Mouse (Mus musculus): Measurements from ENCODE around the gene Hist1h1c. TPM values are rescaled to one million over a fixed set of nuclear protein-coding genes. Genes with fewer than 3 reads are reported as not detected.

Hist1h1c gene
- polyA plus RNA-seq, 1 experiment: 10.8 TPM

GRCm38 (mm10) chr13:23696061-23696474, 42.5 kb upstream of the Hist1h1c start:
- TF ChIP-seq CTCF (IDR thresholded peaks at IDR 0.05; ENCODE audit: low read depth, low read length) (no peak), POLR2A (IDR thresholded peaks at IDR 0.05; ENCODE audit: insufficient read depth, low read length) (no peak), EP300 (IDR thresholded peaks at IDR 0.05; ENCODE audit: insufficient read depth, low read depth, low read length) (no peak)
- Histone ChIP-seq H3K9ac (ENCODE audit: low read depth, poor library complexity, severe bottlenecking) (peak overlapping the region; percentile 28; the same call in 1 of the 2 replicates), H3K9me3 (replicated peaks; ENCODE audit: control insufficient read depth, insufficient read depth, low read length, poor library complexity, severe bottlenecking) (no peaks in the 10 kb centered on the region), H3K36me3 (ENCODE audit: control insufficient read depth, insufficient read depth, low read length, poor library complexity, severe bottlenecking) (no peaks in the 10 kb centered on the region), H3K4me1 (ENCODE audit: control insufficient read depth, insufficient read depth, low read length) (no peaks in the 10 kb centered on the region), H3K27me3 (ENCODE audit: control insufficient read depth, insufficient read depth, low read length, poor library complexity, severe bottlenecking) (no peaks in the 10 kb centered on the region), H3K27ac (ENCODE audit: insufficient read depth, low read length) (no peak overlapping the region), H3K4me3 (ENCODE audit: low read depth, low read length) (no peak overlapping the region)

- Histone ChIP-seq H3K4me3 (ENCODE audit: low read depth, low read length) (peak overlapping the region; percentile 66), H3K4me1 (ENCODE audit: control insufficient read depth, insufficient read depth, low read length) (no peaks in the 10 kb centered on the region), H3K9me3 (replicated peaks; ENCODE audit: control insufficient read depth, insufficient read depth, low read length, poor library complexity, severe bottlenecking) (no peaks in the 10 kb centered on the region), H3K27ac (ENCODE audit: insufficient read depth, low read length) (peak overlapping the region; percentile 59), H3K36me3 (ENCODE audit: control insufficient read depth, insufficient read depth, low read length, poor library complexity, severe bottlenecking) (no peaks in the 10 kb centered on the region), H3K9ac (ENCODE audit: low read depth, poor library complexity, severe bottlenecking) (peak overlapping the region; percentile 72), H3K27me3 (ENCODE audit: control insufficient read depth, insufficient read depth, low read length, poor library complexity, severe bottlenecking) (no peaks in the 10 kb centered on the region)
- TF ChIP-seq CTCF (IDR thresholded peaks at IDR 0.05; ENCODE audit: low read depth, low read length): peak; percentile 38
- TF ChIP-seq POLR2A (IDR thresholded peaks at IDR 0.05; ENCODE audit: insufficient read depth, low read length): no peak
- TF ChIP-seq EP300 (IDR thresholded peaks at IDR 0.05; ENCODE audit: insufficient read depth, low read depth, low read length): no peak
Observed at GRCm38 (mm10) chr13:23697491-23698299, 40.9 kb upstream of the Hist1h1c start.

GRCm38 (mm10) chr13:23698300-23698693, 40.3 kb upstream of the Hist1h1c start, which contains the start of gene Hist1h4c:
TSS of gene Hist1h4c (minus strand) at chr13:23698454.
- no peaks in the 10 kb centered on the region for H3K4me1 ChIP-seq (ENCODE audit: control insufficient read depth, insufficient read depth, low read length)
- peak within 1 kb of the TSS; percentile 72 for H3K9ac ChIP-seq (ENCODE audit: low read depth, poor library complexity, severe bottlenecking)
- H3K27ac ChIP-seq (ENCODE audit: insufficient read depth, low read length): peak within 1 kb of the TSS; percentile 59
- no peaks in the 10 kb centered on the region for H3K36me3 ChIP-seq (ENCODE audit: control insufficient read depth, insufficient read depth, low read length, poor library complexity, severe bottlenecking)
- H3K9me3 ChIP-seq (replicated peaks; ENCODE audit: control insufficient read depth, insufficient read depth, low read length, poor library complexity, severe bottlenecking): no peaks in the 10 kb centered on the region
- no peaks in the 10 kb centered on the region for H3K27me3 ChIP-seq (ENCODE audit: control insufficient read depth, insufficient read depth, low read length, poor library complexity, severe bottlenecking)
- TF ChIP-seq POLR2A (IDR thresholded peaks at IDR 0.05; ENCODE audit: insufficient read depth, low read length) (peak; percentile 100), CTCF (IDR thresholded peaks at IDR 0.05; ENCODE audit: low read depth, low read length) (no peak), EP300 (IDR thresholded peaks at IDR 0.05; ENCODE audit: insufficient read depth, low read depth, low read length) (0 out of 2 replicates have a peak, but pooled peaks have one; percentile 54)
- peak within 1 kb of the TSS; percentile 66 for H3K4me3 ChIP-seq (ENCODE audit: low read depth, low read length)

- TF ChIP-seq EP300 (IDR thresholded peaks at IDR 0.05; ENCODE audit: insufficient read depth, low read depth, low read length) (no peak), POLR2A (IDR thresholded peaks at IDR 0.05; ENCODE audit: insufficient read depth, low read length) (no peak), CTCF (IDR thresholded peaks at IDR 0.05; ENCODE audit: low read depth, low read length) (no peak)
- no peak overlapping the region for H3K4me3 ChIP-seq (ENCODE audit: low read depth, low read length)
- no peaks in the 10 kb centered on the region for H3K9me3 ChIP-seq (replicated peaks; ENCODE audit: control insufficient read depth, insufficient read depth, low read length, poor library complexity, severe bottlenecking)
- H3K36me3 ChIP-seq (ENCODE audit: control insufficient read depth, insufficient read depth, low read length, poor library complexity, severe bottlenecking): no peaks in the 10 kb centered on the region
- H3K27me3 ChIP-seq (ENCODE audit: control insufficient read depth, insufficient read depth, low read length, poor library complexity, severe bottlenecking): no peaks in the 10 kb centered on the region
- peak overlapping the region; percentile 40 for H3K9ac ChIP-seq (ENCODE audit: low read depth, poor library complexity, severe bottlenecking)
- no peak overlapping the region for H3K27ac ChIP-seq (ENCODE audit: insufficient read depth, low read length)
- H3K4me1 ChIP-seq (ENCODE audit: control insufficient read depth, insufficient read depth, low read length): no peaks in the 10 kb centered on the region
Observed at GRCm38 (mm10) chr13:23698996-23699395, 39.6 kb upstream of the Hist1h1c start.

GRCm38 (mm10) chr13:23699767-23700166, 38.8 kb upstream of the Hist1h1c start:
- H3K9me3 ChIP-seq (replicated peaks; ENCODE audit: control insufficient read depth, insufficient read depth, low read length, poor library complexity, severe bottlenecking): no peaks in the 10 kb centered on the region
- H3K27me3 ChIP-seq (ENCODE audit: control insufficient read depth, insufficient read depth, low read length, poor library complexity, severe bottlenecking): no peaks in the 10 kb centered on the region
- no peaks in the 10 kb centered on the region for H3K4me1 ChIP-seq (ENCODE audit: control insufficient read depth, insufficient read depth, low read length)
- TF ChIP-seq CTCF (IDR thresholded peaks at IDR 0.05; ENCODE audit: low read depth, low read length): no peak
- TF ChIP-seq POLR2A (IDR thresholded peaks at IDR 0.05; ENCODE audit: insufficient read depth, low read length): no peak
- no peak for TF ChIP-seq EP300 (IDR thresholded peaks at IDR 0.05; ENCODE audit: insufficient read depth, low read depth, low read length)
- no peaks in the 10 kb centered on the region for H3K36me3 ChIP-seq (ENCODE audit: control insufficient read depth, insufficient read depth, low read length, poor library complexity, severe bottlenecking)
- no peak overlapping the region for H3K27ac ChIP-seq (ENCODE audit: insufficient read depth, low read length)
- H3K4me3 ChIP-seq (ENCODE audit: low read depth, low read length): no peak overlapping the region
- no peak overlapping the region for H3K9ac ChIP-seq (ENCODE audit: low read depth, poor library complexity, severe bottlenecking)
